Mouse (Mus musculus) adrenal gland, postnatal 25 days (tissue): ENCODE data around the gene Scamp4. TPM values are rescaled to one million over a fixed set of nuclear protein-coding genes. Genes with fewer than 3 reads are reported as not detected.
"Not testable (repeated sequence)": the region's sequence is repeated elsewhere in the genome, so short reads cannot be mapped to it uniquely, and the experiment has no call there.

Experiments used
- DNase-seq: peaks from one replicate; pipeline ENCODE4 v3.0.0; 2021; ENCODE audit warnings: mixed read lengths
- total RNA-seq: library from RNA; stranded (reverse); gene quantifications from 2 replicates; pipeline ENCODE4 v1.2.3, GENCODE M21; 2021

Gene Scamp4
- total RNA-seq, 1 experiment from 2014 or later: 68.6 TPM

DNA sequence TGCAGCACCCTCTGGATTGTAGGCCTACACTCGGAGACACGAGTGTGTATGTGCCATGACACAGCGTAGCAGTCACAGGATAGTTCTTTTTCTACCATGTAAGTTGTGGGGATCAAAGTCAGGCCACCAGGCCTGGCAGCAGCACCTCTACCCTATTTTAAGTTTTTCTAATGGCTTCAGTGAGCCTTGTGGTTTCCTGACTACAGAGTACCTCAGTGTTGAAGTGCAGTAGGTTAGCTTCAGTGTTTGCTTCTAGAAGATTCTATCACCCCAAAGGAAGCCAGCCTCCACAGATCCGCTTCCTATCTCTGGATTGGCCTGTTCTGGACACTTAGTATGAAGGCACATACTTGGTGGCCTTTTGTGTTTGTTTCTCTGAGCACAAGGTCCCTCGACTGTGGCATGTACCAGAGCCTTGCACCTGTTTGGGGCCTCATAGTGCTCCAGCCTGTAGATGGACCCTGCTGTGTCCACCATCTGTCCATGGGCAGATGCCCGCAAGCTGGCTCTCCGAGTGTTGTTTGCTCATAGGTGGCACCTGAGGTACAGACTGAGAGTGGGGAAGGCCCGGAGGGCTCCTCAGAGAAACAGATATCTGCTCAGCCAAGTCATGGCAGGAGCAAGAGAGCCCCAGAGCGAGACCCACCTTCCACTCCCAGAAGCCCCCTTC is 7.6 kb downstream of the Scamp4 start:
- DNase-seq: no peak

DNA sequence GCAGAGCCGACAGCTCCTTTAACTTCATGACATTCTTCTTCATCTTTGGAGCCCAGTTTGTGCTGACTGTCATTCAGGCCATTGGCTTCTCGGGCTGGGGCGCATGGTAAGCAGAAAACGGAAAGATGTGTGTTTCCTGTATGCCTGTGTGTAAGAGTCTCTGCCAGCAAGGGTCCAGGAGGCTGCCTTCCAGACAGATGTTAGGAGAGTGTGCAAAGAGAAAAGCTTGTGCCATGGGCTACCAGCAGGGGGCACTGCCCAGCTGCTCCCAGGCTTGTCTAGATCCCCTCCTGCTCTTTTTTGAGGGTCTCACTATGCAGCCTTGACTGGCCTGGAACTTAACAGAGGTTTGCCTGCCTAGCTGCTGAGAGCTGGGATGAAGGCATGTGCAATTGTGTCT is 8.4 kb downstream of the Scamp4 start:
- DNase-seq: peak; percentile 62

DNA sequence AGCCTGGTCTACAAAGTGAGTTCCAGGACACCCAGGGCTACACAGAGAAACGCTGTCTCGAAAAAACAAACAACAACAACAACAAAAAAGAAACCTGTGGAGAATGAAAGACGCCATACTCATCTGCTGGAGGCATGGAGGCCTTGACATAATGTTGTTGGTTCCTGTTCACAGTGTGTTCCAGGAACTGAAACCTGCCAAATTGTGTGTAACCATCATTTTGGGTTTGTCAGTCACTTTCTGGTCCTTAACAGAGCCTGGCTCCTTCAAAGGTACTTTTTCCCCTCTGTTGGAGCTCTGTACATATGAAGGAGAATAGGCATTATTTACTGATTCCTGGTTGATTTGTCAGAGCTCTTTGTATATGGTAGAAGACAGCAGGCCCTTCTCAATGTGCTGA is 9.2 kb downstream of the Scamp4 start:
- DNase-seq: no peak

DNA sequence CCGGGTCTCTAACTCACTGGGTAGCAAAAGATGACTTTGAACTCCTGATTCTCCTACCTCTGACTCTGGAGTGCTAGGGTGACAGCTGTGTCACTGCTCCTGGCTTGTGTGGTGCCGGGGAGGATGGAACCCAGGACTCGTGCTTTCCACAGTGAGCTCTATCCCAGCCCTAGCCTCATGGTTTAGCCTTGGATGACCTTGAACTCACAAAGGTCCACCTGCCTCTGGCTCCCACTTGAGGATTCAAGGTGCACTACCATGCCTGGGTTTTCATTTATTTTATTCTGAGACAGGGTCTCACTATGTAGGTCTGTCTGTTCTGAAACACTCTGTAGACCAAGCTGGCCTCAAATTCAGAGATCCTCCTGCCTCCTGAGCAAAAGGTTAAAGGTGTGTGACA is 11.1 kb downstream of the Scamp4 start:
- DNase-seq: no peak

DNA sequence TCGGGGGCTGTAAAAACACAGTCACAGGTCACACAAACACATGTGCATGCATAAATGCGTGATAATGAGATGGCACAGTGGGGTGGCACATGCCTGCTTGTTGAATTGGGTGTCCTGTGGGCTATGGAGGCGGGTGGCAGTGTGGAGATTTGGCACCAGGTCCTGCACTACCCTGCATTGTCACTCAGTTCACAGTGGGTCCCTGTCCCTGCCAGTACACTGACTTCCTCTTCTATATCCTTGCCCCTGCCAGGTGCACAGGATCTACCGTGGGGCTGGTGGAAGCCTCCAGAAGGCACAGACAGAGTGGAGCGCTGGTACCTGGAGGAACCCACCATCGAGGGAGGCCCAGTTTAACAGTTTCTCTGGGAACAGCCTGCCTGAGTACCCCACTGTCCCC is 11.7 kb downstream of the Scamp4 start:
- DNase-seq: no peak

DNA sequence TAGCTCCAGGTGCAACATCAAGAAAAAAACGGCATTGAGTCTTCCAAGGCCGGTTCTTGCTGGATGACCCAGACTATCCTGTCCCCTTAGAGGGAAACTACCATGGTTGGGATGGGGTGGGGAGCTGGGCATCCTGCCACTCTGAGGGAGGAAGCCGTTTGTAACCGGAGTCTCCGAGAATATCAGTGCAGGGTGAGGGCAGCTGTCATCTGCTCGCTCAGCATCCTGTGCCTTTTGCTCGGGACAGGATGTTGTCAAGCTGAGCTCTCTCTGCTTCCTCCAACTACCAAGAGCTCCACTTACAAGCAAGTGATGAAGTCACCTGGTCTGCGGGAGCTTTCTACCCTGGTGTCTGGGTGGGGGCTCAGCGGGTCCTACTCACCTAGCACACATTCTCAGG is 15.5 kb downstream of the Scamp4 start:
- peak; percentile 45 for DNase-seq

DNA sequence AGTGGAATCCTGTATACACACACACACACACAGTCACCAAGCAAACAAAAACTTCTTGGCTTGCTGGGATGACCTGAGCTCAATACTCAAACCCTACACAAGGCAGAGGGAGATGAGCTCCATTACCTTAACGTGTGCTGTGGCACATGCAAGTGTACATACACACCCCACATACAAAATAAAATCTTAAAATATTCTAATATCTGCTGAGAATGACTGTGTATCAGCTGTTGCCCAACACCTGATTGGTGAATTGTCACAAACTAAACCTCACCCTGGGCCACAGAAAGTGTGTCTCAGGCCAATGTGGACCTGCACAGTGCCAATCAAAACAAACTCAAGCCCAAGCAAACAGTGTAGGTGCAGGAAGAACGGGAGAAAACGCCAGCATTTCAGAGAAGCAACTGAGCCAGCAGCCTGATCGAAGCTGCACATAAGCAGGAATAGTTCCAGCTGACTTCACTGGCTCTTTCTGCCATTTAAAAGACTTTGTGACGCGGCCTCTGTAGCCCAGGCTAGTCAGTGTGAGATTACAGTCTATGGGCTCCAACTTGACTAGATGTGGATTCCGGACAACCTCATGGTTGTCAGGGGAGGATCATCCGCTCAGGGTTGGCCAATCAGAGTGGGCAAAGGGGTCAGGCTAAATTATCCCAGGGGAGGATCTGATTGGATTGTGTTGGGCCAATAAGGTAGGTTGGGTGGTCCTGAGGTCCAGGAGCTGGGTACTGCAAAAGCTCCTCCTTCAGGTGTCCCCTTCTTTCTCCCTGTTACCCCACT is 17.0 kb downstream of the Scamp4 start:
- no peak for DNase-seq

DNA sequence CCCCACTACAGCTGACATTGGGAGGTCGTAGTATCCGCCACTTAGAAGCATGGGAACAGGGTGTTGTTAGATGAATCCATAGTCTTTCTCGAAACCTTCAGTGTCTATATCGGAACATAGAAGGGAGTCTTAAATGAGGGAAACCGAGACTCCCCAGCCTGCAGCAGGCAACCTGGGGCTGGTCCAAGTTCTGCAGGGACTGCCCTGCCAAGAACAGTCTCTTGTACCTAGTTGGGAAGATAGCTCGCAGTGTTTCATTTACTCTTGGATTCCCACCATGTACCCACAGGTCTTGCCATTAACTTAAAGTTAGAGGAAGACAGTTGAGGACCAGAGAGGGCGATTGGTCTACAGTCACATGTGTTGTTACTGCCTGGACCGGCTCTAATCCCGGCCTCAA is 17.7 kb downstream of the Scamp4 start:
- no peak for DNase-seq

DNA sequence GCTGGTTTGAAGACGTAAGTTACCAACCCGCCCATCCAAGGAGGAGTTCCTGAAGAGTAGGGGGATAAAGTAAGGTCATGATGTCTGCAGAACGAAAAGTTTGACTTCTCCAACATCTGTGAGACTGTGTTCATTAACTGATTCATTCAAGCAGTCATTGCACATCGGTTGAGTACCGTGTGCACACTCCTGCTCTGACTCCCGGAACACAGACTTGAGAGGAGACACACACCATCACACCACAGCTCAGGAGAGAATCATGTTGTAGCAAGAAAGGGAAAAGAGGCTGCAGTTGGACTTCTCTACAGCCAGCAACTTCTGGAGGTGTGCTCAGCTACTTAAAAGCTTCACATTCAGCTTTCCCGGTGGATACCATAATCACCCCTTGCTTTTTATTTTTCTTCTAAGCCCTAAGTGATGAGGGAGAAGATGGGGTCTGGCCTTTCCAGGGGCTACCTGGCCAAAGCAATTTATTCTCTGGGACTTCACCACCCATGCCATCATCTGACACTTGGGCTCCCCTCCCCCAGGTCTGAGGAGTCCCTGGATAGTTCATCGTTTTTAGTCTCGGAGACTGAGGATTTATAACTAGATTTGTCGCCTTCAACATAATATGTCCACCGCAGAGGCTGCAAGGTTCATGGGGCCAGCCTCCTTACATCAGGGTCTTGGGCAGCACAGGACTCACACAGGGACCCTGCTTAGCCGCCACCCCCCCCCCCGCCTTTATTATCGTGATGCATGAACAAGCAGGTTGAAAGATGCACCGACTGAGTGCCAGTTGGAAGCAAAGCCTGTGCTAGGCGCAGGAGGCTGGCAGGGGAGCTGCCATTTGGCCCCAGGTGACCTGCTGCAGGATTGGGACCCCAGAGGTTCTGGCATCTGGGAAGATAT is 18.4 kb downstream of the Scamp4 start:
- DNase-seq: no peak

DNA sequence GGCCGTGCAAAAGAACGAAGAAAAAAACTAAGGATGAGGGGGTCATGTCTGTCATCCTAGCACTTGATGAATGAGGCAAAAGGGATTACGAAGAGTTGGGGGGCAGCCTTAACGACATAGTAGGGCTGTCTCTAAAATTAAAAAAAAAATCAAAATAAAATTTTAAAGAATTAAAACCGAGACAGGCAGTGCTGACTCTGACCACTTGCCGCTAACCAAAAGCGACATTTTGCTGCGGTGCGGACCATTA is 18.9 kb downstream of the Scamp4 start:
- DNase-seq: no peak

DNA sequence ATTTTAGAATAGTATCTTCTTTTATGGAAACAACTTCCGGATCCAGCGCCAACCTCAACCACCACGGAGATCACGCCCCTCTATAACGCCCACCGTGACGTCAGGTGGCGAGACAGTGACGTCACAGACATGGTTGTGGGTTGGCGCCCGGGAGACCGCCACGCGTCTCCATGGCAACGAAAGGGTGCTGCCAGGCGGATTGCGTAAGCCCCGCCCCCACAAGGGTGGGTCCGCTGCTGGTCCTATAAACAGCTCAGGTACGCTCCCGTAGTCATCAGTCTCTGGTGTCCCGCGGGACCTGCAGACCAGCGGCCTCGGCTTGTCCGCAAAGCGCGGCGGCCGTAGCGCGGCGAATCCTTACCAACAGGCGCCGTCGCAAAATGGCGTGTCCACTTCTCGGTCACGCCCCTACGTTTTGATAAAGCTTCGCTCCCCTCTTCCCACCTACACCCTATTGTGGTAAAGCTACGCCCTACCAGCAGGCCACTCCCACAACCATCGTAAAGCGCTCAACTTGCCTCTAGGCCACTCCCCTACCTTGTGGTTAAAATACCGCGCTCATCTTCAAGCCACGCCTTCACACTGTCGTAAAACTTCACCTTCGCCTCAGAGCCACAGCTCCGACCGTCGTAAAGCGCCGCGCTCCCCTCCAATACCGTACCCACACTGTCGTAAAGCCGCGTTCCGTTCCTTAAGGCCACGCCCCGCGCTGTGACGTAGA is 19.4 kb downstream of the Scamp4 start:
- peak; percentile 98 for DNase-seq

DNA sequence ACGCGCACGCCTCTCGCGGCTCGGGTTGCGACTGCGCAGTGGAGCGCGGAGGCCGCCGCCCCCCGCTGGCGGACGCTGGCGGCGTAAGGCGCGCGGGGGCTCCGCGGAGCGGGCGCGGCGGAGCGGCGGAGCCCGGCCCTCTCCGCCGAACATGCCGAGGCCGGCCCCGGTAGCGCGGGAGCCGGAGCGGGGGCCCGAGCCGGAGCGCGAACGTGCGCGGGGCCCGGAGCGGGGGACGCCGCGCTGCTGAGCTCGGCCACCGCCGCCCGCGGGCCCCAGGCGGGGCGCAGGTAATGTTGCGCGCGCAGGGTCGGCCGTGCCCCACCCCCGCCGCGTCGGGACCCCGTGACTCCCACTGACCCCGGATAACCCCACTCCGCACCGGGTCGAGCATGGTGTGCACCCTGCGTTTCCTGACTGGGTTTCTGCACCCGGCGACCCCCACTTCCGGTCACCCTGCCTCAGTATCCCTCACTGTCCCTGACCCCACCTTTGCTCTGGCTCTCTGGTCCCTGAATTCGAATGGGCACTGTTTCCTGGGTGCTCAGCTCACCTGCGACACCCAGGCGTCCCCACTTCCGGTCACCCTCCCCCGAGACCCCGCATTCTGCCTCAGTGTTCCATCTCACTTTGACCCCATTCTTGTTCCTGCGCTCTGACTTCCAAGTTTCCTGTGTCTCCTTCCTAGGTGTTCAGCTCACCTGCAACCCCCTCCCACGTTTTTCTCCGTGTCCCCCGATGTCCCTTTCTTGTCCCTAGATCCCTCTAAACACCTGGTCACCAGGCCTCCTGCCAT is 20.2 kb downstream of the Scamp4 start, which contains the start of gene Csnk1g2:
Gene Csnk1g2, plus strand, starts transcription at position 178 of the 796 bp plus-strand sequence.
- peak; percentile 46 for DNase-seq

DNA sequence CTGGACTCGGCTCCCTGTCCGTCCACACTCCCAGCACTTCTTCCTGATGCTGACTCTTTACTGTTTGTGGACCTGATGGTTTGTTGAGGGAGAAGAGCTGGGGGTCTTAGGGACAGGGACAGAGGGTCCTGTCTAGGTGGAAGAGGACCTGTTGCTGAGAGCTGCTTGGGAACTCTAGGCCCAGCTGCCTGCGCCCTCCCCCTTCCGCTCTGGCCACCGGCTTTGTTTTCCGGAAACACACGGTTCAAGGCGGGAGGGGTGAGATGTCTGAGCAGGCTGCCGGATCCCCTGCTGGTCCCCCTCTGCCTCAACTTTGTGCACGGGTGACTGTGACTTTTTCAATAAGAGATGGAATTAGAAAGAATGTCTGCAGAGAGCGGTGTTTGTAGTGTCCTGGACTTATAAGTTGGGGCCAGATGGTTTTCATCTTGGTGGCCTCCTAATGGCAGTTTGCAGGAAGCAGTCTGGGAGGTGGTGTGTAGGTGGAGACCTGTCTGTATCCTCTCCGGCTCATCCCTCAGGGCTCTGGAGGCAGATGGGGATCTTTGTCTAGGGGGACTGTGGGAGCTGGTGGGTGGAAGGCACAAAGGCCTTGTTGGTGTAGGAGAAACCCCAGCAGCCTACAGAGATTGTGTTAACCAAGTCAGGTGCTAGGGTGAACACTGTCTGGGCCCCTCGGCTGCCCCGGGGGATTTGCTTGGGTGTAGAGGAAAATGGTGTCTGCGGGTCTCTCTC is 21.0 kb downstream of the Scamp4 start:
- peak; percentile 58 for DNase-seq

DNA sequence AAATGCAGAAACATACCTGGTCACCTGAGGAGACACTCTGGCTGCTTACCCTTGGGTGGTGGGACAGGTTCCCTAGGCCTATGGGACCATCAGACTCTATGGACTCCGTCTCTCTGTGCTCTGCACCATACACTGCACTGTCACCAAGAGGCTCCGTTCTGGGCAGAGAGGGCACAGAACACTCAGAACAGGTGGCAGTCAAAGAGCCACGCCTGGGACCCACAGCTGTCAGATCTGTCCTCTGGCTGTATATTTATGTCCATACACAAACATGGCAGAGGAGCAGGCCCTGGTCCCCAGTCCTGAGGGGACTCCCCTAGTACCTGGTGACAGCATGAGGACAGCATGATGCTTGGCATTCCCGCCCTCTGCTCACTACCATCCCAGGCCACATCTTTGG is 23.1 kb downstream of the Scamp4 start:
- no peak for DNase-seq

DNA sequence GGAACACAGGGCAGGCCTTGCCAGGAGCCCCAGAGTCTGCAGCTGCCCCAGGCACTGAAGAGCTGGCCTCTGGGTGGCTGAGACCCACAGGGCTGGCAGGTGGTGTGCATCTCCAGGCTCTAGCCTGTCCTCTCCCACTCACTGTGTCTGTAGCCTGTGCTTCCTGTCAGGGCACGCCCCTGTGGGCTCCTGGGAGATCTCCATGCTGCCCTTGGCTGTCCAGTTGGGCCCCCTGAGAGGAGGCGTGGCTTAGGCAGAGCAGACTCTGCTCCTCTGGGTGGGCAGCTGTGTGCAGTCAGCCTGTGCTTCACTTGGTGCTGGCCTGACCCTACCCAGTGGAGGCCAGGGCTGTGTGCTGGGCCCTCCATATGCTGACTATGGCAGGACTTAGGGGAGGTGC is 25.0 kb downstream of the Scamp4 start:
- no peak for DNase-seq

DNA sequence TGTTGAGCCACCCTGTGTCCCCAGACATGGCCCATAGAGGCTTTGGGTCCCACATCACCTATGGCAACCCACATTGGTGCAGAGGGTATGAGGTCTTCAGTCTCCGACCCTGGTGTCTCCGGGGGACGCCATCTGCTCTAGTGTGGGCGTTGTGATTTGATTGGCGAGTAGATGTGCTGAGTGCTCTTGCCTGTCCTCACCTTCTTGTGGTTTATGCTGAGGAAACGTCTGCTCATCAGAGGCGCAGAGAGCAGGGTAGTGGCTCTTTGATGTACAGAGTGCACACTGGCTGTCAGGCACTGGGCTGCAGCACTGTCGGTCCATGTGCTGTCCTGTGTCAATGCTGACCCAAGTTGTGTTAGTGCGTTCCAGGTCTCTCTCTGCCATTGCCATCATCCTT is 26.3 kb downstream of the Scamp4 start:
- DNase-seq: no peak

DNA sequence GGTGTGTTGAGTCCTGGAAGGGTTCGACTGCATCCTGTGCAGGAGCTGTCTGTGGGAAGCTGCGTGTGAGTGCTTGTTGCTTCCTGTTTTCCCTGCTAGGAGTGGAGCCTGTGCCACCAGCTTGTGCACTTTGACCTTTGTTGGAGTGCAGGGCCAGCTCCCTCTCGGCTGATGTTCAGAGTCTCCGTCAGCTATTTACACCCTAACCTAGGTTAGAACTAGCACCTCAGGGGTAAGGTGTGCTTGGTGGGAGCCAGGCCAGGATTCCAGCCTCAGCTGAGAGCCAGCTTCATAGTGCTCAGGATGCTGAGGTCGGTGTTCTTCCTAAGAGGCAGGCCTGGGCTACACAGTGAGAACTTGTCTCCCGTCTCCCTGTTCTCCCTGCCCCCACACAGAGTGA is 32.7 kb downstream of the Scamp4 start:
- DNase-seq: no peak

DNA sequence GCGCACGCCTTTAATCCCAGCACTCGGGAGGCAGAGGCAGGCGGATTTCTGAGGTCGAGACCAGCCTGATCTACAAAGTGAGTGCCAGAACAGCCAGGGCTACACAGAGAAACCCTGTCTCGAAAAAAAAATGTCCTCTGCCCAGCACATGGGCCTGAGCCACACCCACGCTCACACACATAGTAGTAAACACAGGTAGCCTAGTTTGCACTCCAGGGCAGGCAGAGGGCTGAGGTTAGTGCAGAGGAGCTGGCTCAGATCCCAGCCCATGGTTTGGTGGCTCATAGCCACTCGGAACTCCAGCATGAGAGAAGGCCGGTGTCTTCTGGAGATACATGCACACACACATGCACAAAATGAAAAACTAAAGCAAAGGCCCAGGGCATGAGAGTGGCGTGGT is 44.3 kb downstream of the Scamp4 start:
- DNase-seq: no peak

DNA sequence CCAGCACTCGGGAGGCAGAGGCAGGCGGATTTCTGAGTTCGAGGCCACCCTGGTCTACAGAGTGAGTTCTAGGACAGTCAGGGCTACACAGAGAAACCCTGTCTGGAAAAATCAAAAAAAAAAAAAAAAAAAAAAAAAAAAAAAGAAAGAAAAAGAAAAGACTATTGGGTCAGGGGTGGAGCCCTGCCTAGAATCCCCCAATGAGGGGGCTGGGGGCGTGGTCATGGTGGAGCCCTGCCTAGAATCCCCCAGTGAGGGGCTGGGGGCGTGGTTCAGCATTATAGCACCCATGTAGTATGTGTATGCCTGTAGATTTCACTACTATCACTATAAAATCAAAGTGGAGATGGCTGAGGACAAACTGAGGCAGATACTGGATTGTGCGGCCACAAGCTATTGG is 47.2 kb downstream of the Scamp4 start:
- not testable (repeated sequence) for DNase-seq

DNA sequence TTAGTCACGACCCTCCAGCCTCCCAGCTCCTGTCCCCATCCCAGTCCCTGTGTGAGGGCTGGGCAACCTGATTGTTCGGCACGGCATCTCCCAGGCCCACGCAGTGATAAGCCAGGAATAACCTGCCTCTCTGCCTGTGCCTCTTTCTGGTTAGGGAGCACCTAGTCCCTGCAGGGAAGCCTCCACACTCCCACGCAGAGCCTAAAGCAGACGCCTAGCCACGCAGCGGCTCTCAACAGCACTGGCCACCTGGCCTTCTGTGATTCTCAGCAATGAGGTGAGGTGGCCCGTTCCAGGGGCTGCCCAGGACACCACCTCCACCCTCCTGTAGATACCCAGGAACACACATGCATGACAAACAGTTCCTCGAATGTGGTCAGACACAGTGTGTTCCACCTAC is 47.7 kb downstream of the Scamp4 start:
- no peak for DNase-seq

DNA sequence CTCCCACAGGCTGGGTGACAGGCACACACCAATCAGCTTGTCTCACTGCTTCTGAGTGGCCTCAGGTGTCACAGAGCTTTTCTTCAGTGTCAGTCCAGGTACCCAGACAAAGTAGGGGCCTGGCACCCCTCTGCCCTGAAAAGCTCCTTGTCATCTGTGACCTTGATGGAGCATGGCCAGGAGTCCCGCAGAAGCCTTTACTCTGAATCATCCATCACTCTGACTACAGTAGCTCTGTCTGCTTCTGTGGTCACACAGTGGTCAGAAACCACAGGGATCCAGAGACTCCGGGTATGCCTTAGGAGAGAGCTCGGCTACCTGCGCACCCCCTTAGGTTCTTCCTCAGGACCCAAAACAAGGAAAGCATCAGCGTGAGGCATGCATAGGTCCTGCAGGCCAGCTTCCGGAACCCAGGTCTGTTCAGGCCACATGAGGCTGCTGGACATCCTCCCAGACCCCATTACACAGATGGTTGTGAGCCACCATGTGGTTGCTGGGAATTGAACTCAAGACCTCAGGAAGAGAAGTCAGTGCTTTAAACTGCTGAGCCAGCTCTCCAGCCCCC is 50.6 kb downstream of the Scamp4 start:
- peak; percentile 39 for DNase-seq
